Mouse (Mus musculus): Measurements from ENCODE around the gene Cnga1. TPM values are rescaled to one million over a fixed set of nuclear protein-coding genes. Genes with fewer than 3 reads are reported as not detected.

Gene Cnga1
- polyA plus RNA-seq (2015; fragmentation: Nextera tagmentation; extraction: Ambion mirVana): not detected in 2 replicates

- WGBS: 52% methylated on average over 1 of the region's 1 CpGs
- no peaks in the 10 kb centered on the region for H3K27me3 ChIP-seq (replicated peaks; ENCODE audit: control insufficient read depth, insufficient read depth, low read length)
Measured at GRCm38 (mm10) chr5:72644175-72644574, at the start of gene Cnga1. TSS of gene Cnga1 (minus strand) at chr5:72644275.

GRCm38 (mm10) chr5:72690516-72690915, 46.4 kb upstream of the Cnga1 start:
- Histone ChIP-seq H3K9ac (ENCODE audit: low read depth, low read length) (no peak overlapping the region), H3K4me1 (ENCODE audit: control insufficient read depth, insufficient read depth, low read length) (no peaks in the 10 kb centered on the region), H3K4me3 (ENCODE audit: low read length) (no peak overlapping the region), H3K9me3 (ENCODE audit: control insufficient read depth, low read length) (no peaks in the 10 kb centered on the region), H3K27ac (ENCODE audit: low read length) (no peak overlapping the region), H3K4me2 (ENCODE audit: low read depth, low read length) (no peak overlapping the region), H3K36me3 (ENCODE audit: control insufficient read depth, insufficient read depth, low read length) (no peaks in the 10 kb centered on the region), H3K27me3 (replicated peaks; ENCODE audit: control insufficient read depth, insufficient read depth, low read length) (no peaks in the 10 kb centered on the region)
- WGBS: 85% methylated on average over 5 of the region's 5 CpGs
- no peak for ATAC-seq

More at GRCm38 (mm10) chr5:72644175-72644574, at the start of gene Cnga1:
- no peak within 1 kb of the TSS for H3K4me2 ChIP-seq (ENCODE audit: low read depth, low read length)
- no peak within 1 kb of the TSS for H3K9ac ChIP-seq (ENCODE audit: low read depth, low read length)
- no peak within 1 kb of the TSS for H3K27ac ChIP-seq (ENCODE audit: low read length)
- H3K9me3 ChIP-seq (ENCODE audit: control insufficient read depth, low read length): no peaks in the 10 kb centered on the region
- H3K36me3 ChIP-seq (ENCODE audit: control insufficient read depth, insufficient read depth, low read length): no peaks in the 10 kb centered on the region
- ATAC-seq: no peak
- H3K4me3 ChIP-seq (ENCODE audit: low read length): no peak within 1 kb of the TSS
- H3K4me1 ChIP-seq (ENCODE audit: control insufficient read depth, insufficient read depth, low read length): peaks cover 3% of the 10 kb centered on the region; the same call in 1 of the 2 replicates

- H3K4me1 ChIP-seq (ENCODE audit: control insufficient read depth, insufficient read depth, low read length): no peaks in the 10 kb centered on the region
- H3K27me3 ChIP-seq (replicated peaks; ENCODE audit: control insufficient read depth, insufficient read depth, low read length): no peaks in the 10 kb centered on the region
- no peak for ATAC-seq
- 90% methylated on average over 7 of the region's 7 CpGs for WGBS
- no peaks in the 10 kb centered on the region for H3K36me3 ChIP-seq (ENCODE audit: control insufficient read depth, insufficient read depth, low read length)
- H3K4me2 ChIP-seq (ENCODE audit: low read depth, low read length): no peak overlapping the region
- no peak overlapping the region for H3K9ac ChIP-seq (ENCODE audit: low read depth, low read length)
- no peak overlapping the region for H3K27ac ChIP-seq (ENCODE audit: low read length)
- no peak overlapping the region for H3K4me3 ChIP-seq (ENCODE audit: low read length)
- no peaks in the 10 kb centered on the region for H3K9me3 ChIP-seq (ENCODE audit: control insufficient read depth, low read length)
Measured at GRCm38 (mm10) chr5:72689556-72689955, 45.5 kb upstream of the Cnga1 start.

DNA sequence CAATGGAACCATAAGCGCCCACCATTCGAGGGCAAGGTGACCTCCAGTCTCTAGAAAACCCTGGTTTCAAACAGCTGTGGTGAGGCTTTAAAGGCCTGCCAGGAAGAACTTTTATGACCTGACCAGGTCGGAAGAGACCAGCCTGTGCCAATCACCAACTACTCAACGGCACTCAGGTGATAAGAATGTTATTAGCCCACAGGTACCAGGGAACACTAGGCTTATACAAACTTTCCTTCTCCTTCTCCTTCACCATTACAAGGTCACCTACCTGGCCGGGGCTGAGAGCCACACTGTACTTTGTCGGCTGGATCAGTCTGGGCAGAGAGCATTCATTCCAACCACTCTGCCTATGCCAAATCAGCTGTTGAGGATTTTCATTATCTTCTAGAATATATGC, 37.4 kb upstream of the Cnga1 start:
- H3K27ac ChIP-seq (ENCODE audit: low read length): 0 out of 2 replicates have a peak overlapping the region, but pooled peaks have one; percentile 28
- 0 out of 2 replicates have a peak, but pooled peaks cover 3% of the 10 kb centered on the region for H3K4me1 ChIP-seq (ENCODE audit: control insufficient read depth, insufficient read depth, low read length)
- peak; percentile 85 for ATAC-seq
- no peaks in the 10 kb centered on the region for H3K27me3 ChIP-seq (replicated peaks; ENCODE audit: control insufficient read depth, insufficient read depth, low read length)
- no peak overlapping the region for H3K4me2 ChIP-seq (ENCODE audit: low read depth, low read length)
- peaks cover 3% of the 10 kb centered on the region; the same call in 1 of the 2 replicates for H3K9me3 ChIP-seq (ENCODE audit: control insufficient read depth, low read length)
- H3K9ac ChIP-seq (ENCODE audit: low read depth, low read length): no peak overlapping the region
- no peak overlapping the region for H3K4me3 ChIP-seq (ENCODE audit: low read length)
- H3K36me3 ChIP-seq (ENCODE audit: control insufficient read depth, insufficient read depth, low read length): no peaks in the 10 kb centered on the region
- 66% methylated on average over 6 of the region's 6 CpGs for WGBS

DNA sequence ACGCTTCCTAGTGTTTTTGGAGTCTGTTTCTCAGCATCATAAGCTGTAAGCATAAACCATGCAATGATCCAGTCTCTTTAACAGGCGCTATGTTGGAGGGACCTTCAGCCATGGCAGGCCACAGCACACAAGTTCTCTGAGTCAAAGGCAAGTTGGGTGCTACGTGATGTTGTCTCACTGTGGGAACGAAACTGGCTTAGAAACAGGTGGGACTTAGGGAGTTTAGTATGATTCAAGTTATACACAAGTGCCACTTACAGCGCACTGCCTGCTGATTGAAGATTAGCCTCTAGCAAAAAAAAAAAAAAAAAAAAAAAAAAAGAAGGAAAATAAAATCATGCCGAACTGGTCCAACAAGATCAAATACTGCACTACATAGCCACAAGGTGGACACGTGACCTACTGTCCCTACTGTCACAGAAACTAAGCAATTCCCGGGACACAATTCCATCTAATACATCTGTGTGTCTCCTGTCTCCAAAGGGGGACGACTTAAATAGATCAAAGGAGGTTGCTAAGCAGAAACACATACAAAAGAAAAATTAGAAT, 31.0 kb upstream of the Cnga1 start:
- WGBS: 65% methylated on average over 9 of the region's 9 CpGs
- no peaks in the 10 kb centered on the region for H3K4me1 ChIP-seq (ENCODE audit: control insufficient read depth, insufficient read depth, low read length)

GRCm38 (mm10) chr5:72671017-72671699, 27.1 kb upstream of the Cnga1 start:
- Histone ChIP-seq H3K4me2 (ENCODE audit: low read depth, low read length) (no peak overlapping the region), H3K9ac (ENCODE audit: low read depth, low read length) (no peak overlapping the region), H3K4me1 (ENCODE audit: control insufficient read depth, insufficient read depth, low read length) (no peaks in the 10 kb centered on the region), H3K27ac (ENCODE audit: low read length) (no peak overlapping the region), H3K27me3 (replicated peaks; ENCODE audit: control insufficient read depth, insufficient read depth, low read length) (no peaks in the 10 kb centered on the region), H3K36me3 (ENCODE audit: control insufficient read depth, insufficient read depth, low read length) (no peaks in the 10 kb centered on the region), H3K4me3 (ENCODE audit: low read length) (no peak overlapping the region), H3K9me3 (ENCODE audit: control insufficient read depth, low read length) (no peaks in the 10 kb centered on the region)
- 64% methylated on average over 8 of the region's 8 CpGs for WGBS
- ATAC-seq: no peak

More for the DNA sequence above, 31.0 kb upstream of the Cnga1 start:
- Histone ChIP-seq H3K27ac (ENCODE audit: low read length) (no peak overlapping the region; the same call in 1 of the 2 replicates), H3K4me3 (ENCODE audit: low read length) (no peak overlapping the region), H3K4me2 (ENCODE audit: low read depth, low read length) (no peak overlapping the region), H3K36me3 (ENCODE audit: control insufficient read depth, insufficient read depth, low read length) (no peaks in the 10 kb centered on the region), H3K9me3 (ENCODE audit: control insufficient read depth, low read length) (no peaks in the 10 kb centered on the region), H3K9ac (ENCODE audit: low read depth, low read length) (no peak overlapping the region), H3K27me3 (replicated peaks; ENCODE audit: control insufficient read depth, insufficient read depth, low read length) (no peaks in the 10 kb centered on the region)
- ATAC-seq: peak; percentile 73

GRCm38 (mm10) chr5:72668351-72668750, 24.3 kb upstream of the Cnga1 start:
- Histone ChIP-seq H3K4me2 (ENCODE audit: low read depth, low read length) (no peak overlapping the region), H3K9ac (ENCODE audit: low read depth, low read length) (no peak overlapping the region), H3K27ac (ENCODE audit: low read length) (no peak overlapping the region), H3K4me3 (ENCODE audit: low read length) (no peak overlapping the region), H3K9me3 (ENCODE audit: control insufficient read depth, low read length) (no peaks in the 10 kb centered on the region), H3K4me1 (ENCODE audit: control insufficient read depth, insufficient read depth, low read length) (no peaks in the 10 kb centered on the region), H3K36me3 (ENCODE audit: control insufficient read depth, insufficient read depth, low read length) (no peaks in the 10 kb centered on the region), H3K27me3 (replicated peaks; ENCODE audit: control insufficient read depth, insufficient read depth, low read length) (no peaks in the 10 kb centered on the region)
- ATAC-seq: no peak
- WGBS: 79% methylated on average over 9 of the region's 9 CpGs

DNA sequence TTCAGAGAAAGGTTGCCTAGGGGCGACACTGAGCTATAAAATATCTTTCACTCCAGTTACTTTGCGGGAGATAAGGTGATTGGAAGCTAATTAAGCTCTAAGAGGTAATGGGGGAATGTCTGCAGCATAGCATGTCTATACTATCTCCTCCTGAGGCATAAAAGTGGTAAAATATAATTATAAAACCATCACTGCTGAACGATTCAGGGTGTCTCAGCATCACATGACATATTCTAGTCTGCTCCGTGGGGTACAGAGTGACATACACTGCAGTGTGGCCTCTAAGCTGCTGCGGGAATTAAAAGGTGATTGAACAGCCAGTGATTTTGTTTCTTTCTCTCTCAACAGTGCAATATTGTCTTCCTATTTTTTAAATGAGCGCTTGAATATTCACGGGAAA, 22.4 kb upstream of the Cnga1 start:
- Histone ChIP-seq H3K4me3 (ENCODE audit: low read length) (no peak overlapping the region), H3K4me2 (ENCODE audit: low read depth, low read length) (no peak overlapping the region), H3K4me1 (ENCODE audit: control insufficient read depth, insufficient read depth, low read length) (no peaks in the 10 kb centered on the region), H3K36me3 (ENCODE audit: control insufficient read depth, insufficient read depth, low read length) (no peaks in the 10 kb centered on the region), H3K9ac (ENCODE audit: low read depth, low read length) (no peak overlapping the region), H3K9me3 (ENCODE audit: control insufficient read depth, low read length) (no peaks in the 10 kb centered on the region), H3K27me3 (replicated peaks; ENCODE audit: control insufficient read depth, insufficient read depth, low read length) (no peaks in the 10 kb centered on the region), H3K27ac (ENCODE audit: low read length) (no peak overlapping the region)
- 76% methylated on average over 7 of the region's 7 CpGs for WGBS
- no peak for ATAC-seq

DNA sequence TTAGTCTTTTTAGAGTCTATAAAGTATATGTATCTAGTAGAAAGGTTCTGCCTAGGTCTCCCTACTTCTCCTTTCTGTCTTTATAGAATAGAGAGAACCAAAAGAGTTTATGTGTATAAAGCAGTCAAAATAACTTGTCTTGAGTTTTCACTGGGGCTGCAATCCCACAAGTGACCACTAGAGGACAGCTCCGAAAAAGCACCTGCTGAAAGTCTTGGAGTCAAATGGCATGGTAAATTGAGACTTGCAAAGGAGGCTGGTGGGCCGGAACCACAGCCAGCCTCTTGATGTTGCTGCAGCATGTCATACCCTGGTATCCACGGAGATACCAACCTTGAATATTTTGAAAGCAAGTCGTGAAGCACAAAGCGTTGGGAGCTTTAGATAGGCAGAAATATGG, 21.2 kb upstream of the Cnga1 start:
- no peak for ATAC-seq
- Histone ChIP-seq H3K4me2 (ENCODE audit: low read depth, low read length) (no peak overlapping the region), H3K27ac (ENCODE audit: low read length) (no peak overlapping the region), H3K27me3 (replicated peaks; ENCODE audit: control insufficient read depth, insufficient read depth, low read length) (no peaks in the 10 kb centered on the region), H3K9ac (ENCODE audit: low read depth, low read length) (no peak overlapping the region), H3K4me1 (ENCODE audit: control insufficient read depth, insufficient read depth, low read length) (peaks cover 7% of the 10 kb centered on the region; the same call in 1 of the 2 replicates), H3K4me3 (ENCODE audit: low read length) (no peak overlapping the region), H3K36me3 (ENCODE audit: control insufficient read depth, insufficient read depth, low read length) (no peaks in the 10 kb centered on the region), H3K9me3 (ENCODE audit: control insufficient read depth, low read length) (no peaks in the 10 kb centered on the region)
- 35% methylated on average over 5 of the region's 5 CpGs for WGBS
